Mouse (Mus musculus): ENCODE results near the gene Slc22a18. TPM values are rescaled to one million over a fixed set of nuclear protein-coding genes. Genes with fewer than 3 reads are reported as not detected.

Gene Slc22a18
- total and polyA plus RNA-seq, 3 experiments = 0.48 to 2.0 (median 0.76) TPM

- no peaks in the 10 kb centered on the region for H3K27me3 ChIP-seq (replicated peaks)
- dilution Hi-C loops (cut with MboI; ENCODE audit: extremely low pct_ligation_motif_present, extremely low pct_unique_long_range_greater_than_20kb, low sequenced_read_pairs) (no loop called here), in situ Hi-C loops (cut with MboI; ENCODE audit: low pct_ligation_motif_present, low pct_unique_long_range_greater_than_20kb, low sequenced_read_pairs) (no loop called here)
- peaks cover 51 to 70% of the 10 kb centered on the region in 2 experiments for H3K36me3 ChIP-seq (replicated peaks in 1 of 2; ENCODE audit: control insufficient read depth in 1 of 2, insufficient read depth in 1 of 2, low read length in 1 of 2)
- no peak overlapping the region for H3K4me2 ChIP-seq (ENCODE audit: insufficient read depth, low read depth, poor library complexity, severe bottlenecking)
- H3K4me3 ChIP-seq (replicated peaks in 1 of 3; ENCODE audit: low read depth in 2 of 3, low read length in 2 of 3, poor library complexity in 1 of 3) = no peak overlapping the region
- no peak for DNase-seq (ENCODE audit: extremely low read depth)
- H3K9me3 ChIP-seq (replicated peaks; ENCODE audit: low read length) = no peaks in the 10 kb centered on the region
- no peaks in the 10 kb centered on the region for H3K4me1 ChIP-seq (ENCODE audit: control insufficient read depth in 1 of 2, insufficient read depth in 2 of 2)
- H3K79me2 ChIP-seq (replicated peaks; ENCODE audit: control insufficient read depth, extremely low read depth, insufficient read depth, poor library complexity, severe bottlenecking) = no peaks in the 10 kb centered on the region
- no peak overlapping the region for H3K27ac ChIP-seq (ENCODE audit: insufficient read depth, low read depth)
- H3K9ac ChIP-seq (ENCODE audit: insufficient read depth, low read depth) = no peak overlapping the region
- TF ChIP-seq KAT2A (IDR thresholded peaks at IDR 0.05; ENCODE audit: insufficient replicate concordance, low read length) = no peak
- TF ChIP-seq ZNF384 (IDR thresholded peaks at IDR 0.05; ENCODE audit: low read depth, low read length) = no peak
- no peak for TF ChIP-seq EP300 (IDR thresholded peaks at IDR 0.05; ENCODE audit: low read length)
- TF ChIP-seq CHD1 (IDR thresholded peaks at IDR 0.05; ENCODE audit: low read depth, low read length) = no peak
- TF ChIP-seq ELF1 (IDR thresholded peaks at IDR 0.05; ENCODE audit: low read depth, low read length) = no peak
- no peak for TF ChIP-seq CTCF (conservative IDR thresholded peaks at IDR 0.05 in 1 of 2, IDR thresholded peaks at IDR 0.05 in 1 of 2; ENCODE audit: low read depth in 2 of 2, low read length in 2 of 2)
- no peak for TF ChIP-seq ZMIZ1 (IDR thresholded peaks at IDR 0.05; ENCODE audit: low read depth, low read length)
Measured at GRCm38 (mm10) chr7:143513763-143514415, 40.4 kb downstream of the Slc22a18 start.

- dilution Hi-C loops (cut with MboI; ENCODE audit: extremely low pct_ligation_motif_present, extremely low pct_unique_long_range_greater_than_20kb, low sequenced_read_pairs) (no loop called here), in situ Hi-C loops (cut with MboI; ENCODE audit: low pct_ligation_motif_present, low pct_unique_long_range_greater_than_20kb, low sequenced_read_pairs) (no loop called here)
- H3K4me1 ChIP-seq (ENCODE audit: control insufficient read depth in 1 of 2, insufficient read depth in 2 of 2) = no peaks in the 10 kb centered on the region
Measured at GRCm38 (mm10) chr7:143514416-143514768, 40.9 kb downstream of the Slc22a18 start.

GRCm38 (mm10) chr7:143519333-143519732 lies 45.8 kb downstream of the Slc22a18 start:
- in situ Hi-C loops (cut with MboI; ENCODE audit: low pct_ligation_motif_present, low pct_unique_long_range_greater_than_20kb, low sequenced_read_pairs) = no loop called here
- dilution Hi-C loops (cut with MboI; ENCODE audit: extremely low pct_ligation_motif_present, extremely low pct_unique_long_range_greater_than_20kb, low sequenced_read_pairs) = no loop called here
- DNase-seq (ENCODE audit: extremely low read depth) = no peak
- Histone ChIP-seq H3K9me3 (replicated peaks; ENCODE audit: low read length) (no peaks in the 10 kb centered on the region), H3K4me2 (ENCODE audit: insufficient read depth, low read depth, poor library complexity, severe bottlenecking) (no peak overlapping the region), H3K4me1 (ENCODE audit: control insufficient read depth in 1 of 2, insufficient read depth in 2 of 2) (no peaks in the 10 kb centered on the region), H3K36me3 (replicated peaks in 1 of 2; ENCODE audit: control insufficient read depth in 1 of 2, insufficient read depth in 1 of 2, low read length in 1 of 2) (peaks cover 85 to 97% of the 10 kb centered on the region in 2 experiments), H3K4me3 (replicated peaks in 1 of 3; ENCODE audit: low read depth in 2 of 3, low read length in 2 of 3, poor library complexity in 1 of 3) (no peak overlapping the region), H3K79me2 (replicated peaks; ENCODE audit: control insufficient read depth, extremely low read depth, insufficient read depth, poor library complexity, severe bottlenecking) (no peaks in the 10 kb centered on the region), H3K27me3 (replicated peaks) (no peaks in the 10 kb centered on the region), H3K9ac (ENCODE audit: insufficient read depth, low read depth) (no peak overlapping the region), H3K27ac (ENCODE audit: insufficient read depth, low read depth) (no peak overlapping the region)
- TF ChIP-seq NRF1 (IDR thresholded peaks at IDR 0.05; ENCODE audit: low read depth, low read length) (no peak), JUND (conservative IDR thresholded peaks at IDR 0.05; ENCODE audit: low read depth, low read length) (no peak), UBTF (IDR thresholded peaks at IDR 0.05; ENCODE audit: low read depth, low read length) (no peak), POLR2A (IDR thresholded peaks at IDR 0.05; ENCODE audit: low read depth, low read length) (no peak), ZC3H11A (IDR thresholded peaks at IDR 0.05; ENCODE audit: low read depth, low read length) (no peak), USF2 (conservative IDR thresholded peaks at IDR 0.05; ENCODE audit: low read depth, low read length) (no peak), SMC3 (IDR thresholded peaks at IDR 0.05; ENCODE audit: low read depth, low read length) (no peak), PAX5 (IDR thresholded peaks at IDR 0.05; ENCODE audit: low read length) (no peak), MYC (IDR thresholded peaks at IDR 0.05; ENCODE audit: low read depth, low read length) (no peak), GABPA (IDR thresholded peaks at IDR 0.05; ENCODE audit: insufficient replicate concordance, low read depth, low read length) (no peak), MEF2A (IDR thresholded peaks at IDR 0.05; ENCODE audit: borderline replicate concordance, low read depth, low read length) (no peak), IRF4 (IDR thresholded peaks at IDR 0.05; ENCODE audit: low read depth, low read length) (no peak), RCOR1 (conservative IDR thresholded peaks at IDR 0.05; ENCODE audit: low read depth, low read length) (no peak), CHD1 (IDR thresholded peaks at IDR 0.05; ENCODE audit: low read depth, low read length) (no peak), ZKSCAN1 (IDR thresholded peaks at IDR 0.05; ENCODE audit: borderline replicate concordance, low read depth, low read length) (no peak)

More at GRCm38 (mm10) chr7:143514416-143514768, 40.9 kb downstream of the Slc22a18 start:
- Histone ChIP-seq H3K9ac (ENCODE audit: insufficient read depth, low read depth) (no peak overlapping the region), H3K27me3 (replicated peaks) (no peaks in the 10 kb centered on the region), H3K79me2 (replicated peaks; ENCODE audit: control insufficient read depth, extremely low read depth, insufficient read depth, poor library complexity, severe bottlenecking) (no peaks in the 10 kb centered on the region), H3K4me3 (replicated peaks in 1 of 3; ENCODE audit: low read depth in 2 of 3, low read length in 2 of 3, poor library complexity in 1 of 3) (no peak overlapping the region), H3K4me2 (ENCODE audit: insufficient read depth, low read depth, poor library complexity, severe bottlenecking) (no peak overlapping the region), H3K9me3 (replicated peaks; ENCODE audit: low read length) (no peaks in the 10 kb centered on the region), H3K27ac (ENCODE audit: insufficient read depth, low read depth) (no peak overlapping the region), H3K36me3 (replicated peaks in 1 of 2; ENCODE audit: control insufficient read depth in 1 of 2, insufficient read depth in 1 of 2, low read length in 1 of 2) (peaks cover 56 to 75% of the 10 kb centered on the region in 2 experiments)
- TF ChIP-seq CHD1 (IDR thresholded peaks at IDR 0.05; ENCODE audit: low read depth, low read length) (no peak), POLR2AphosphoS2 (IDR thresholded peaks at IDR 0.05; ENCODE audit: low read depth, low read length) (no peak)
- DNase-seq (ENCODE audit: extremely low read depth) = no peak
